In genomic region chr4:84757172-84757571, GRCm38 (mm10) we compare ENCODE assay signal across 16 mouse cellular contexts.
"Had no signal": no experiment of that assay in that cellular context is flagged by ENCODE, and none has a peak within 500 bp of the region (broad histone marks: within the 10 kb centered on the region; RNA-seq: fewer than 3 reads in every experiment).

No protein-coding gene starts in this region.

- H3K4me1 ChIP-seq: neural tube, embryonic 15.5 days; stomach, embryonic 15.5 days had no signal

- H3K27ac ChIP-seq: neural tube, embryonic 13.5 days; neural tube, embryonic 15.5 days; stomach, embryonic 15.5 days; stomach, postnatal 0 days had no signal

- H3K36me3 ChIP-seq: neural tube, embryonic 13.5 days; neural tube, embryonic 15.5 days; stomach, embryonic 15.5 days had no signal

- DNase-seq: retina, postnatal 1 day; right cerebral cortex, adult 18-20 months; right cerebral cortex, postnatal 14 days; right cerebral cortex, postnatal 25 days; right cerebral cortex, postnatal 4 days; spleen, adult 18-20 months; thymus, adult 18-20 months; thymus, adult 2 months; thymus, postnatal 14 days; thymus, postnatal 25 days; thymus, postnatal 36 days; thymus, postnatal 4 days had no signal

- H3K4me3 ChIP-seq: neural tube, embryonic 13.5 days; neural tube, embryonic 15.5 days; stomach, embryonic 15.5 days had no signal

- H3K9me3 ChIP-seq: neural tube, embryonic 13.5 days; neural tube, embryonic 15.5 days; stomach, embryonic 15.5 days had no signal

- H3K9ac ChIP-seq: neural tube, embryonic 13.5 days; neural tube, embryonic 15.5 days; stomach, embryonic 15.5 days had no signal
